ENCODE assay signal across 38 mouse cellular contexts in the genomic region with DNA sequence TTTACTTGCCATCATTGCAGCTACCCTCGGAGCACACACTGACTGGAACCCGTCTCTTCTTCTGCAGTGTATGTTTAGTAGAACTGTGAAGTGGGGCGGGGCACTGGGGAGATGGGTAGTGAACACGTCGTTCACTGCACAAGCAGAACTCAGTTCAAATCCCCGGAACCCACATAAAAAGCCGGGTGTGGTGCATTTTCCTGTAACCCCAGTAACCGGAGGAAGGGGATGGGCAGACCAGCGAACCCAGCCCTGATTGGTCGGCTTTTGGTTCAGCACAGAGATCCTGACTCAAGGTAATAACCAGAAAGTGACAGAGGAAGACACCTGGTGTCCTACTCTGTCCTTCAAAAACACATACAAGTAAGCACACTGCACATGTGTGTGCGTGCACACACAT. TPM values are rescaled to one million over a fixed set of nuclear protein-coding genes. Genes with fewer than 3 reads are reported as not detected.
"Had no signal": no experiment of that assay in that cellular context is flagged by ENCODE, and none has a peak within 500 bp of the region (broad histone marks: within the 10 kb centered on the region; RNA-seq: fewer than 3 reads in every experiment).

No protein-coding gene starts in this region.

- DNase-seq: left cerebral cortex, postnatal 4 days; liver; liver, embryonic 13.5 days; liver, postnatal 0 days; lung, adult 18-20 months; lung, adult 2 months; lung, embryonic 14.5 days; lung, postnatal 10 days; lung, postnatal 14 days; lung, postnatal 36 days; lung, postnatal 4 days; midbrain, embryonic 14.5 days had no signal

- H3K4me3 ChIP-seq: left cerebral cortex, adult 2 months; limb, embryonic 10.5 days; limb, embryonic 12.5 days; limb, embryonic 13.5 days; limb, embryonic 15.5 days; liver, embryonic 12.5 days; liver, embryonic 13.5 days; liver, embryonic 15.5 days; lung, embryonic 15.5 days; megakaryocyte, embryonic 14.5 days; midbrain, embryonic 10.5 days; midbrain, embryonic 12.5 days; midbrain, embryonic 13.5 days; midbrain, embryonic 15.5 days; myocyte had no signal

- H3K27ac ChIP-seq: left cerebral cortex, adult 2 months; limb, embryonic 10.5 days; limb, embryonic 12.5 days; limb, embryonic 13.5 days; limb, embryonic 15.5 days; liver, embryonic 12.5 days; liver, embryonic 13.5 days; liver, embryonic 14.5 days; liver, embryonic 15.5 days; lung, embryonic 15.5 days; macrophage; midbrain, embryonic 10.5 days; midbrain, embryonic 12.5 days; midbrain, embryonic 13.5 days; midbrain, embryonic 15.5 days had no signal

- H3K27me3 ChIP-seq: liver, embryonic 12.5 days; liver, embryonic 13.5 days; liver, embryonic 15.5 days; lung, embryonic 15.5 days; midbrain, embryonic 12.5 days; midbrain, embryonic 13.5 days; midbrain, embryonic 15.5 days had no signal

- H3K9me3 ChIP-seq: limb, embryonic 10.5 days; limb, embryonic 12.5 days; limb, embryonic 13.5 days; limb, embryonic 15.5 days; liver, embryonic 12.5 days; liver, embryonic 13.5 days; liver, embryonic 15.5 days; lung, embryonic 15.5 days; midbrain, embryonic 10.5 days; midbrain, embryonic 12.5 days; midbrain, embryonic 15.5 days had no signal

- H3K4me2 ChIP-seq: limb, embryonic 12.5 days; limb, embryonic 13.5 days; limb, embryonic 15.5 days; liver, embryonic 11.5 days; liver, embryonic 12.5 days; liver, embryonic 13.5 days; liver, embryonic 15.5 days; lung, embryonic 14.5 days; lung, embryonic 15.5 days; midbrain, embryonic 11.5 days; midbrain, embryonic 12.5 days; midbrain, embryonic 13.5 days; midbrain, embryonic 15.5 days had no signal

- H3K9ac ChIP-seq: limb, embryonic 12.5 days; limb, embryonic 13.5 days; limb, embryonic 15.5 days; liver, embryonic 12.5 days; liver, embryonic 13.5 days; liver, embryonic 14.5 days; liver, embryonic 15.5 days; liver, postnatal 0 days; lung, embryonic 14.5 days; lung, embryonic 15.5 days; midbrain, embryonic 12.5 days; midbrain, embryonic 13.5 days; midbrain, embryonic 15.5 days had no signal

- ATAC-seq: liver, embryonic 12.5 days; liver, postnatal 0 days; lung, postnatal 0 days; midbrain, embryonic 13.5 days; midbrain, embryonic 15.5 days; midbrain, embryonic 16.5 days had no signal

- H3K36me3 ChIP-seq: limb, embryonic 10.5 days; limb, embryonic 12.5 days; limb, embryonic 13.5 days; limb, embryonic 15.5 days; liver, embryonic 12.5 days; liver, embryonic 13.5 days; liver, embryonic 15.5 days; lung, embryonic 15.5 days; midbrain, embryonic 10.5 days; midbrain, embryonic 12.5 days; midbrain, embryonic 13.5 days; midbrain, embryonic 15.5 days had no signal

- H3K4me1 ChIP-seq: limb, embryonic 10.5 days; limb, embryonic 12.5 days; limb, embryonic 13.5 days; limb, embryonic 15.5 days; liver, embryonic 12.5 days; liver, embryonic 13.5 days; liver, embryonic 15.5 days; lung, embryonic 15.5 days; midbrain, embryonic 10.5 days; midbrain, embryonic 12.5 days; midbrain, embryonic 13.5 days; midbrain, embryonic 15.5 days had no signal

RNA-seq across cellular contexts. Expression of gene Svs5, which starts 20.8 kb away (rescaled TPM):
- polyA plus RNA-seq: limb, embryonic 10.5 days; limb, embryonic 11.5 days; limb, embryonic 12.5 days; limb, embryonic 13.5 days; limb, embryonic 14.5 days; limb, embryonic 15.5 days; liver, adult 2 months; liver, embryonic 11.5 days; liver, embryonic 12.5 days; liver, embryonic 13.5 days; liver, embryonic 14.5 days; liver, embryonic 15.5 days; liver, embryonic 16.5 days; liver, postnatal 0 days; lung, adult 2 months; lung, embryonic 14.5 days; lung, embryonic 15.5 days; lung, embryonic 16.5 days; lung, postnatal 0 days; macrophage; midbrain, embryonic 10.5 days; midbrain, embryonic 11.5 days; midbrain, embryonic 12.5 days; midbrain, embryonic 13.5 days; midbrain, embryonic 14.5 days; midbrain, embryonic 15.5 days; midbrain, embryonic 16.5 days; midbrain, postnatal 0 days; myocyte had no signal

RNA-seq across cellular contexts. Expression of gene Slpi, which starts 35.5 kb away (rescaled TPM):
- polyA plus RNA-seq: limb, embryonic 10.5 days; midbrain, embryonic 10.5 days; midbrain, embryonic 12.5 days; midbrain, embryonic 14.5 days; midbrain, embryonic 15.5 days; midbrain, embryonic 16.5 days had no signal

RNA-seq across cellular contexts. Expression of gene Svs6, which starts 36.8 kb away (rescaled TPM):
- polyA plus RNA-seq: limb, embryonic 10.5 days; limb, embryonic 11.5 days; limb, embryonic 12.5 days; limb, embryonic 13.5 days; limb, embryonic 14.5 days; limb, embryonic 15.5 days; liver, adult 2 months; liver, embryonic 11.5 days; liver, embryonic 12.5 days; liver, embryonic 13.5 days; liver, embryonic 14.5 days; liver, embryonic 15.5 days; liver, embryonic 16.5 days; liver, postnatal 0 days; lung, adult 2 months; lung, embryonic 14.5 days; lung, embryonic 15.5 days; lung, embryonic 16.5 days; lung, postnatal 0 days; macrophage; midbrain, embryonic 10.5 days; midbrain, embryonic 11.5 days; midbrain, embryonic 12.5 days; midbrain, embryonic 13.5 days; midbrain, embryonic 14.5 days; midbrain, embryonic 15.5 days; midbrain, embryonic 16.5 days; midbrain, postnatal 0 days; myocyte had no signal

RNA-seq across cellular contexts. Expression of gene Rbpjl, which starts 49.6 kb away (rescaled TPM):
- polyA plus RNA-seq: limb, embryonic 10.5 days; liver, adult 2 months; liver, embryonic 12.5 days; liver, postnatal 0 days; macrophage; midbrain, embryonic 10.5 days; midbrain, embryonic 11.5 days; midbrain, embryonic 13.5 days; midbrain, embryonic 14.5 days; midbrain, embryonic 15.5 days had no signal

RNA-seq across cellular contexts. Expression of gene Matn4, which starts 51.6 kb away (rescaled TPM):
- polyA plus RNA-seq: macrophage; midbrain, embryonic 10.5 days; midbrain, embryonic 14.5 days had no signal
